Mouse (Mus musculus): ENCODE measurements around the gene Zbed3. TPM values are rescaled to one million over a fixed set of nuclear protein-coding genes. Genes with fewer than 3 reads are reported as not detected.
A peak's percentile ranks its signal among the peaks of the same experiment; 100 is the strongest.

Gene Zbed3
- total RNA-seq (2021): 10 to 100 TPM; 14.0 to 19.2 TPM

DNA sequence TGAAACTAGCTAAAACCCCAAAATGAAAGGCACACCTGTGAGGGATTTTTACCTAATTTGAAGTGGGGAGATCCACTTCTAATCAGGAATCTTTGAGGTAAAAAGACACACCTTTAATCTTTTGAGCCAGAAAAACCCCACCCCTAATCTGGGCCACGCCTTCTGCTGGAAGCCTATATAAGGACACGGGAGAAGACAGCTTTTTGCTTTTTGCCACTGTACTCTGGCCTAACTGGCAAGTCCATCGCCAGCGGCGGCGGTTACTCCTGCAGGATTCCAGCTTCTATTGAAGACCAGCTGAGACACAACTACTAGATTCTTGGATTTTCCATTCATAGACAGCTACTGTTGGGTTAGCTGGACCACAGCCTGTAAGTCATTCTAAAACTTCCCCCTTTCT lies at the start of gene Zbed3:
Gene Zbed3, plus strand, starts transcription at position 213 of the 400 bp plus-strand sequence.
- DNase-seq (ENCODE audit: low spot score in 2 of 2): no peak
- intact Hi-C loops (cut with DNase I): no loop called here

DNA sequence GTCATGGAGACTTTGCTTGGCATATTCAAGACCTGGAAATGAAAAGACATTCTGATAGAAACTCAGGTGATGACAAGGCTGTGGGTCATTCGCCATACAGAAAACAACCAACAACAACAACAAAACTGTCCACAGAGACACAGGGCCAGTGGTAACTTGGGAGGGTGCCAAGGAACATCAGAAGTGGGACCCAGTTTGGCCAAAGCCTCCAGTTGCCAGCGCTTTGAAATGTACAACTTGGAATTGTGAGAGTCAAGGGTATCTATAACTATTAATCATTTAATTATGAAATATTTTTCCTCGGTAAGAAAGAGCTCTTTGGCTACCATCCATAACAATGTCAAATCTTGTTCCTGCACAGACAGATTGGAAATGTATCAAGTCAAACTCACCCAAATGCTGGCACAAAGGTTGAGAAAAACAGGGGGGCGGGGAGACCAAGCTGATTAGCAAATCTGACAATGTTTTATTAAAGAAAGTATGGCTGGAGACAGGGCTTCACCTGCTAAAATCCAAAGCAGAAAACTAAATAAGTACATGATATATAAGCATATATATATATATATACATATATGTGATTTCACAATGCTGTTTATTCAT lies 44.9 kb upstream of the Zbed3 start:
- no peak for DNase-seq (ENCODE audit: low spot score in 2 of 2)
- intact Hi-C loops (cut with DNase I): no loop called here

- no peak for DNase-seq (ENCODE audit: low spot score in 2 of 2)
- intact Hi-C loops (cut with DNase I): loop anchor here (10.0 kb wide), 1 partner anchor 197 kb away; no protein-coding TSS in a partner anchor
Observed at GRCm38 (mm10) chr13:95281740-95282673, 41.4 kb upstream of the Zbed3 start.

GRCm38 (mm10) chr13:95286989-95287388 lies 36.4 kb upstream of the Zbed3 start:
- intact Hi-C loops (cut with DNase I): loop anchor here (5.0 to 10.0 kb wide), 3 partner anchors 65 to 270 kb away; no protein-coding TSS in a partner anchor
- peak; percentile 67 to 72 for DNase-seq (ENCODE audit: low spot score in 2 of 2)

DNA sequence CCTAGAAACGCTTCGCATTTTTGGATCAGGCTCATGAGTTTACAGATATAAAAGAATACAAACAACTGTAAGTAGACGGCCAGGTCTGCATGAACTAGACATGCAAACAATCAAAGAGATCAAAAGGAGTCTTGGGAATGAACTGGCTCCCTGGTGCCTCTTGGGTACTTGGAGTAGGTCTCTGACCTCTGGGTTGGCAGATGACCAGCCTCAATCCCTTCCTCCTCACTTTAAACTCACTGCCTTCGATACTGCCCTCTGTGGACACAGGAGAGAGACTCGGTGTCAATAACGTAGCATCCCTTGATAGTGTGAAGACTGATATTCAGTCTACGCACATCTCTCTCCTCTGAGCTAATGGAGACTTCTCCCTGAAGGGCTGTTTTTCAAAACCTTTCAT lies 35.4 kb upstream of the Zbed3 start:
- DNase-seq (ENCODE audit: low spot score in 2 of 2): no peak
- intact Hi-C loops (cut with DNase I): loop anchor here (5.0 to 10.0 kb wide), 3 partner anchors 66 to 271 kb away; no protein-coding TSS in a partner anchor

GRCm38 (mm10) chr13:95291983-95292382 lies 31.4 kb upstream of the Zbed3 start:
- intact Hi-C loops (cut with DNase I): no loop called here
- DNase-seq (ENCODE audit: low spot score in 2 of 2): no peak

GRCm38 (mm10) chr13:95299956-95300355 lies 23.5 kb upstream of the Zbed3 start:
- no peak for DNase-seq (ENCODE audit: low spot score in 2 of 2)
- intact Hi-C loops (cut with DNase I): no loop called here

DNA sequence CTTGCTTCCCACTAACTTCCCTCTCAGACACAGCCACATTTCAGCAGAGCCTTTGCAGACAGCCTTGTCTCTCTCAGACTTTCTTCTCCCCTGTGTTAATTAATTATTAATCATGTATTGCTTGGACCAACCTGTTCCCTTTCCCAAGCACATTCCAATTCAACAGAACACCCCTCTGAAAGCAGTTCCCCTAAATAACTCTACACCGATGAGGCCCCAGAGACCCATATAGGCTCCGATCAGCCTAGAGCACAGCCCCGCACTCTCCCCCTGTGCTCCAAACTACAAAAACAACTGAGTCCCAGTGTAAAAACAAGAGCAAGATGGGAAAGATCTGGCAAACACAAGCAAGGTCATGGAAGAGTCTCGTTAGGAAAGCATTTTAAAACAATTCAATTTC lies 16.8 kb upstream of the Zbed3 start:
- intact Hi-C loops (cut with DNase I): no loop called here
- no peak for DNase-seq (ENCODE audit: low spot score in 2 of 2)

DNA sequence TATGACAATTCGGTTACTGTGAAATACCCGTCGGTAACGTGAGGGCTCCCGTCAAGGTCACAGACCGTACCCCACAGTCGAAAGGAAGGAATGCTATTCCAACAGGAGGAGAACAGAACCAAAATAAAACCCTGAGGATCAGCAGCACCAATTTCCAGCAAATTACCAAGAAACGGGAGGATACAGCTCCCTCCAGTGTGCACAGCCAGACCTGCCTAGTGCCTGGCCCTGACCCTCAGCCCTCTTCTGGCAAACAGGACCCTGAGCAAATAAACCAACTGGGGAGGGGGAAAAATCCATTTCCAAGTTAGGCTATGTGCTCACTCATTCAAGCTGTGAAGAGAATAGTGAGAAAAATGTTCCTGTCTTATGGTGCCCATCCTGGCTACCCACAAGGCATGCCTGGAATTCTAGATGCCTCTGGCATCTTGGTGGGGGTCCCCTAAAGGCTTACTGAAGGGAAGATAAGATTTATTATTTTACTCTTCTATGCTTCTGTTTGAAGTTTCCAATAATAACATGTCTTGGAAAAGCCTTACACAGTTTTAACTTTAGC lies 16.2 kb upstream of the Zbed3 start:
- intact Hi-C loops (cut with DNase I): no loop called here
- no peak for DNase-seq (ENCODE audit: low spot score in 2 of 2)

DNA sequence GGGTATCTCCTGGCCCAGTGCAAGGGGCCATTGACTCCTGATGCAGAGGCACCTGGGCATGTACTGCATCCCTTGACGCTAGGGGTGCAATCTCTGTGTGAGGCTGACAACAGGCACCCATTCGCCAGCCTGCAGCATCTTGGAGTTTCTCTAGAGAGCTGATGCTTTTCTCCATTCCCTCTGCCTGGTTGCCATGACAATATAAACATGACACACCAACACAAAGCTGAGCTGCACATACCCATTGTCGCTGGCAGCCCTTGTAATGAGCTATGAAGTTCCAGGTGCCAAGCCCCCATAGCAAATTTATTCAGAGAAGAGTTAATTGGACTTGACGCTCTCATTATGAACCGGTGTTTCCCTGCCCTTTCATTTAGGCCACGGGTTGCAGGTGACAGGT lies 11.4 kb upstream of the Zbed3 start:
- no peak for DNase-seq (ENCODE audit: low spot score in 2 of 2)
- intact Hi-C loops (cut with DNase I): no loop called here

DNA sequence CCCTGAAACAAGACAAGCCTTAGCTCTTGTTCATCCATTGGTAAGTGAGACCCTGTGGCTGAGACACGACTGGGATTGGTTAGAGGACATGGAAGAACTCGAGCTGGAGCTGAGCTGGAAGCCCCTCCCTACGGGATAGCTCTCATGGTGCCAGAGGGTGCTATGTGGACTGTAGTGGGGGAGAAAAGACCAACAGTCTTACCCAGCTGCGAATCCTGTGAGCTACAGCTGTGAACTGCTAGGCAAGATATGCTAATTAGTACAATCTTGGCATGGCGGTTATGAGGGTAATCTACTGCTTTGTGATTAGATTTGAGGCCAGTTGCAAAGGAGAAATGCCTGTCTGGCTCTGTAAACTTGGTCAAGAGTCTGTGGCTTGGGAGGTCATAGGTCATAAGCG lies 4.3 kb upstream of the Zbed3 start:
- intact Hi-C loops (cut with DNase I): no loop called here

DNA sequence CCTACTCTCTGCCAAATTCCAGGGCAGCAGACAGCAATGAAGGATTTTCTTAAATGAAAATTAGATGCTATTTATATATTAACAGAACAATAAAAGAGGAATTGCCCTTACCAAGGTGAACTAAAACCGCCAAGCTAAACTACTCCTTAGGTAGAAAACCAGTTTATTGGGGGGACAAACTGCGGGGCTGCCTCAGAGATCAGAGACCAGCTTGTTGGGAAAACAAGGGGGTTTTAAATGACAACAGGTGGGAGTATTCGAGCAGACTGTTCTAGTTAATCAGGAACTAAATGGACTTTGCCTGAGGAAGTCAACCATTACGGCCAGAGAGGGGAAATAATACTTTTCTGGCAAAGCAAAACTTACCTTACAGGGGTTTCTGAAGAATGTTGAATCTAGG lies 3.0 kb upstream of the Zbed3 start:
- intact Hi-C loops (cut with DNase I): no loop called here
- no peak for DNase-seq (ENCODE audit: low spot score in 2 of 2)

More for the DNA sequence above, 4.3 kb upstream of the Zbed3 start:
- DNase-seq (ENCODE audit: low spot score in 2 of 2): no peak

- peak; percentile 48 to 60 for DNase-seq (ENCODE audit: low spot score in 2 of 2)
- intact Hi-C loops (cut with DNase I): no loop called here
Observed at GRCm38 (mm10) chr13:95323950-95324625, 676 bp downstream of the Zbed3 start.

GRCm38 (mm10) chr13:95324626-95325079 lies 1.2 kb downstream of the Zbed3 start:
- intact Hi-C loops (cut with DNase I): loop anchor here (5.0 kb wide), 1 partner anchor 102 kb away; no protein-coding TSS in a partner anchor
- DNase-seq (ENCODE audit: low spot score in 2 of 2): no peak

DNA sequence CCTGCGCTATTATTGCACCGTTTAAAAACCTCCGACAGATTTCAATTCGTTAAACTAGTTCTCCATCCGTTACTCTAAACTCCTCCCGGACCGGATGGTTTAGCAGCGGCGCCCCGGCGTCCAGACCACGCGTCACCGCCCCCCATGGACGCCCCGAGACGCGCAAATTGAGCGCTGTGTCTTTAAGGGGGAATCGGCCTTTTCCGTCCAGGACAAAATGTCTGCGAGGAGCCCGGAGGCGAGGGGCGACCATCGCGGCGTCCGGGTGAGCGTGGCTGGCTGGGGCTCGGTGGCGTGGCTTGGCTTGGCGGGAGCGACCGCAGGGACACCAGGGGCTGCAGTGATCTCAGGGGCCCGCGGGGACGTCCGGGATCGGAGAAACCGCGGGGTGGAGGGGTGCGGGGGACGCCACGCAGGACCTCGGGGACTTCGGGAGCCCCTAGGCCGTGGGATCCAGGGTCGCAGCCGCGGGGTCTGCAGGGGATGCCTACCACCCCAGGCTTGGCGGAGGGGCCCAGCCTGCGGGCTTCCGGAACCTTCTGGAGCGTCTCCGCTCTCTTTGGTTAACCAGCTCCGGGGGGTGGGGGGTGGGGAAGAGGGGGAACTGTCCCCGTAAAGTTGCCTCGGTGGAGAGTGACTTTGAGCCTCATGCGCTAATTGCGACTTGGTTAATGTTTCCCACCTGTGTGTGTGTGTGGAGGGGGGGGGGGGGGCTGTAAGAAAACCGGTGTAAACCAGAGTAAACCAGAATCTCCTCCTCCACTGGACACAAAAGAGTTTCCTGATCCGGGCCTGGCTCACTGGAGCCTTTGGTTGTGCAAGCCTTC lies 1.9 kb downstream of the Zbed3 start:
- intact Hi-C loops (cut with DNase I): loop anchor here (5.0 kb wide), 1 partner anchor 103 kb away; no protein-coding TSS in a partner anchor
- peak; percentile 79 to 80 for DNase-seq (ENCODE audit: low spot score in 2 of 2)

- DNase-seq (ENCODE audit: low spot score in 2 of 2): no peak
- intact Hi-C loops (cut with DNase I): loop anchor here (5.0 kb wide), 1 partner anchor 104 kb away; no protein-coding TSS in a partner anchor
Observed at GRCm38 (mm10) chr13:95325907-95326550, 2.6 kb downstream of the Zbed3 start.

- DNase-seq (ENCODE audit: low spot score in 2 of 2): no peak
- intact Hi-C loops (cut with DNase I): loop anchor here (5.0 kb wide), 1 partner anchor 104 kb away; no protein-coding TSS in a partner anchor
Observed at GRCm38 (mm10) chr13:95326611-95327344, 3.4 kb downstream of the Zbed3 start.

Data from left cerebral cortex, postnatal 36 days (tissue).